Mouse (Mus musculus) stomach, postnatal 0 days (tissue): ENCODE data around the gene Sem1.

Source experiments
- CTCF ChIP-seq: IDR thresholded peaks from 2 replicates; pipeline ENCODE4 v1.5.1; 2016; ENCODE audit warnings: antibody characterized with exemption, low read depth, mild to moderate bottlenecking, moderate library complexity
- EP300 ChIP-seq: optimal IDR thresholded peaks from 2 replicates; pipeline ENCODE3; 2016; ENCODE audit warnings: antibody characterized with exemption

- TF ChIP-seq CTCF (no peak), EP300 (no peak)
Measured at GRCm38 (mm10) chr6:6586313-6586712, 7.8 kb upstream of the Sem1 start.
